Mouse (Mus musculus) erythroblast, embryonic 14.5 days (primary cell): ENCODE results near the gene Lhx9.

Experiments
- GATA1 ChIP-seq: IDR thresholded peaks from 2 replicates; pipeline ENCODE4 v1.6.1; 2012; ENCODE audit warnings: low read length, inconsistent platforms, mixed read lengths
- TAL1 ChIP-seq: IDR thresholded peaks from 3 replicates; pipeline ENCODE4 v1.6.1; 2012; ENCODE audit warnings: low read length, inconsistent platforms, mixed read lengths

GRCm38 (mm10) chr1:138826841-138827240 is 21.5 kb downstream of the Lhx9 start:
- TF ChIP-seq GATA1, result no peak
- no peak for TF ChIP-seq TAL1
